Mouse (Mus musculus): ENCODE results near the gene Cadm3. TPM values are rescaled to one million over a fixed set of nuclear protein-coding genes. Genes with fewer than 3 reads are reported as not detected.
A peak's percentile ranks its signal among the peaks of the same experiment; 100 is the strongest.

Gene Cadm3
- polyA plus RNA-seq, 1 experiment from 2014 or later: 1.8 TPM

DNA sequence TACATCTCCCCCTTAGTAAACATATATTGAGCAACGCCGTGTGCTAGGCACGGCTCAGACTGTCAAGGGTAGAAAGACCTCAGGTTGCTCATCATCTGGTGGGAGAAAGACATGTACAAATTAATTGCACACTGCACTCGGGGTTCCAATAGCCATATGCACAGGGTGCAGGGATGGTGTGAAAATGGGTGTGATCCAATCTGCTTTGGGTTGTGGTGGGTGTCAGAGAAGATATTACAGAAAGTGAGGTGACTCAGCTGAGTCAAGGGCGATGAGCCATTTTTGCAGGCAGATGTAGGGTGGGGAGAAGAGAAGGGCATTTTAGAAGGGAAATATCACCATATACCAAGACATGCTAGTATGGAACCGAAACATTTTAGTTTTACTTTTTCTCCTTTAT, 13.9 kb upstream of the Cadm3 start:
- H3K4me1 ChIP-seq (ENCODE audit: control insufficient read depth, low read depth, low read length): no peaks in the 10 kb centered on the region

DNA sequence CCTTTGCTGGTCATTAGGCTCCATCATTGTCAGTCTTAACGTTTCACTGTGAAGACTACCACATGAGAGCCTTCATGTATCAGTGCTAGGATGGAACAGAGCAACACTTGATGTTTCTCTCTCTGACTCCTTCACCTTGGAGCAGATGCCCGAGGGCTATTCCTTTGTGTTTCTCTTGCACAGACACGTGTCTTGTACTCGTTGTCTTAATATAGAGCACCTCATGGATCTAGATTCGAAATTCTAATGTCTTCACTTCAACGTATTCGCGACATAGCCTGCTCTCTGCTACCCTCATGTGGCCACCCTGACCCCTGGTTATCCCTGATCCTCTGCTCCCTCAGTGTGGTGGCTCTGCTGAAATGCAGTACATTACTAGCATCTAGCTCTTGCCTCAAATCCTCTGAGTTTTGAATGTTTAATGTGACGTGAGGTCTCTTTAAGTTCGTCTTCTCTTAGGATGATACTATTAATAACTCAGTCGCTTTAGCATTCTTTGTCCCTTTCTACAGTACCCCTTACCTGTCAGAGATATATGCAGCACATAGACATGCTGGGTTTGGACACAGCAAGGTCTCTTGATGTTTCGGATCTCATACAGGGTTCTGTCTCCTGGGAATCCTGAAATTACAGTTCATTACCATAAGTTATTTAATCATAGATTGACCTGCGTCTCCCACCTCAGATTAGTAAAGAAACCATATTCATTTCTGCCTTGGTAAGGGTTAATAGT, 10.1 kb upstream of the Cadm3 start:
- no peak overlapping the region for H3K4me3 ChIP-seq (ENCODE audit: low read depth, low read length)
- ATAC-seq (ENCODE audit: low read depth): peak; percentile 47; the same call in 1 of the 2 replicates
- no peak overlapping the region for H3K4me2 ChIP-seq (ENCODE audit: low read depth, low read length)
- no peak overlapping the region for H3K27ac ChIP-seq (ENCODE audit: low read length)
- no peaks in the 10 kb centered on the region for H3K9me3 ChIP-seq (replicated peaks; ENCODE audit: control insufficient read depth, low read length)
- no peaks in the 10 kb centered on the region for H3K4me1 ChIP-seq (ENCODE audit: control insufficient read depth, low read depth, low read length)
- no peaks in the 10 kb centered on the region; the same call in 1 of the 2 replicates for H3K27me3 ChIP-seq (ENCODE audit: control insufficient read depth, insufficient read depth, low read depth, low read length)
- no peaks in the 10 kb centered on the region for H3K36me3 ChIP-seq (ENCODE audit: control insufficient read depth, insufficient read depth)
- WGBS (ENCODE audit: insufficient replicate concordance): 23% methylated on average over 13 of the region's 13 CpGs
- no peak overlapping the region for H3K9ac ChIP-seq (ENCODE audit: low read depth, low read length)

More for the DNA sequence above, 13.9 kb upstream of the Cadm3 start:
- no peaks in the 10 kb centered on the region for H3K9me3 ChIP-seq (replicated peaks; ENCODE audit: control insufficient read depth, low read length)
- ATAC-seq (ENCODE audit: low read depth): no peak
- no peak overlapping the region for H3K9ac ChIP-seq (ENCODE audit: low read depth, low read length)
- no peak overlapping the region for H3K4me3 ChIP-seq (ENCODE audit: low read depth, low read length)
- no peaks in the 10 kb centered on the region for H3K36me3 ChIP-seq (ENCODE audit: control insufficient read depth, insufficient read depth)
- no peak overlapping the region for H3K27ac ChIP-seq (ENCODE audit: low read length)
- no peaks in the 10 kb centered on the region; the same call in 1 of the 2 replicates for H3K27me3 ChIP-seq (ENCODE audit: control insufficient read depth, insufficient read depth, low read depth, low read length)
- WGBS (ENCODE audit: insufficient replicate concordance): 69% methylated on average over 6 of the region's 6 CpGs
- H3K4me2 ChIP-seq (ENCODE audit: low read depth, low read length): no peak overlapping the region

DNA sequence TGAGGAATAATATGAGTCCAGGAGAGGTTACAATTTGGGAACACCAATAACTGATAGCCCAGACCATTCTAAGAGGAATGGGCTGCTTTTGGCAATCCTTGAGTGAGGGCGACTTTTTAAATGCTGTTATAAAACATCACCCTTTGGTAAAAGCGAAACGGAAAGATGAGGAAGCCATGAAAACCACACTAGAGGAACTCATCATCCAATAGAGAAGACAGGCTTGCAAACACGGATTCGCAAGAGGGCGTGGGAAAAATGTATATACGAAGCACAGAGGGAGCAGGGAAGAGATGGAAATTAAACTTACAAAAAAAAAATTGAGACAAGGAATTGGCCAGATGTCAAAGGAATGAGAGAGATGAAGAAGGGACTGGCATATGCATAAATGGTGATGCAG, 6.5 kb upstream of the Cadm3 start:
- 40% methylated on average over 7 of the region's 7 CpGs for WGBS (ENCODE audit: insufficient replicate concordance)
- Histone ChIP-seq H3K4me3 (ENCODE audit: low read depth, low read length) (no peak overlapping the region), H3K4me2 (ENCODE audit: low read depth, low read length) (no peak overlapping the region), H3K9ac (ENCODE audit: low read depth, low read length) (no peak overlapping the region), H3K27me3 (ENCODE audit: control insufficient read depth, insufficient read depth, low read depth, low read length) (peaks cover 1% of the 10 kb centered on the region), H3K36me3 (ENCODE audit: control insufficient read depth, insufficient read depth) (no peaks in the 10 kb centered on the region), H3K27ac (ENCODE audit: low read length) (no peak overlapping the region), H3K9me3 (replicated peaks; ENCODE audit: control insufficient read depth, low read length) (no peaks in the 10 kb centered on the region), H3K4me1 (ENCODE audit: control insufficient read depth, low read depth, low read length) (no peaks in the 10 kb centered on the region)
- no peak for ATAC-seq (ENCODE audit: low read depth)

DNA sequence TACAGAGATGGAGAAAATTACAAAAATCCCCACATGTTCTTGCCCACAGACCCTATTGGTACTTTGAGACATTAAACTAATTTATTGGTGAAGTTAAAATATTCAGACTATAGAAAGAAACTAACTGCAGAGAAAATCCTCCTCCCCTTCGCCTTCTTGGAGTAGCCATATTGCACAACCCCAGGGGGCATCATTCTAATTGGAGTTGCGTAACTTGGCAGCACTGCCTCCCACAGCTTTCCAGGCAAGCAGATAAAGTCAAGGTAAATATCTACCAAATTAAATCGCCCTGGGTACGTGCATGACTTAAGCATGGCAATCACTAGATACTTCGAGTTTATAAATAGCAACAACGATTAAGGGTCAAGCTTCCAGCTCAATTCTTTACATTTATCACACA, 4.1 kb upstream of the Cadm3 start:
- no peak overlapping the region for H3K4me2 ChIP-seq (ENCODE audit: low read depth, low read length)
- WGBS (ENCODE audit: insufficient replicate concordance): 62% methylated on average over 6 of the region's 6 CpGs
- H3K9me3 ChIP-seq (replicated peaks; ENCODE audit: control insufficient read depth, low read length): no peaks in the 10 kb centered on the region
- H3K36me3 ChIP-seq (ENCODE audit: control insufficient read depth, insufficient read depth): no peaks in the 10 kb centered on the region
- H3K4me1 ChIP-seq (ENCODE audit: control insufficient read depth, low read depth, low read length): peaks cover 4% of the 10 kb centered on the region
- ATAC-seq (ENCODE audit: low read depth): no peak
- no peak overlapping the region for H3K27ac ChIP-seq (ENCODE audit: low read length)
- H3K9ac ChIP-seq (ENCODE audit: low read depth, low read length): no peak overlapping the region
- no peak overlapping the region for H3K4me3 ChIP-seq (ENCODE audit: low read depth, low read length)
- peaks cover 24% of the 10 kb centered on the region for H3K27me3 ChIP-seq (ENCODE audit: control insufficient read depth, insufficient read depth, low read depth, low read length)

DNA sequence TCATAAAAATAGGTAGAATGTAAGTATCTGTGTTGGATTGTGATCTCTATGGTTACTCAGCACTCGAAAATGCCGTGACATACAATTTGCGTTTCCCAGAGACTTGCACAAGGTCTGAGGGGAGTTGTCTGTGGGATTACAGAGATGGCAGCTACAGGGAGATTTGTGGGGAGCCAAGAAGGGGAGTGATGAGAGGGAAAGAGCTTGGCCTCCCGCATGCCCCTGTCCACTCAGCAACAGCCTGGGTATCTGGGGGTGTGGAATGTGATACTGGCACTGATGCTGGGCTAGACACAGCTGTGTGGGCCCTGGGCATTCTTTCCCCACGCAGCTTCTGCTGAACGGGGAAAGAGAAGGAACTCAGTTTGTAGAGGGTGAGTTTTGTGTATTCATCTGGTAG, 3.0 kb upstream of the Cadm3 start:
- no peak overlapping the region for H3K9ac ChIP-seq (ENCODE audit: low read depth, low read length)
- no peaks in the 10 kb centered on the region for H3K36me3 ChIP-seq (ENCODE audit: control insufficient read depth, insufficient read depth)
- no peak overlapping the region for H3K4me2 ChIP-seq (ENCODE audit: low read depth, low read length)
- H3K27me3 ChIP-seq (ENCODE audit: control insufficient read depth, insufficient read depth, low read depth, low read length): peaks cover 35% of the 10 kb centered on the region
- no peak overlapping the region for H3K27ac ChIP-seq (ENCODE audit: low read length)
- no peaks in the 10 kb centered on the region for H3K9me3 ChIP-seq (replicated peaks; ENCODE audit: control insufficient read depth, low read length)
- WGBS (ENCODE audit: insufficient replicate concordance): 65% methylated on average over 6 of the region's 6 CpGs
- no peak for ATAC-seq (ENCODE audit: low read depth)
- no peak overlapping the region for H3K4me3 ChIP-seq (ENCODE audit: low read depth, low read length)
- peaks cover 13% of the 10 kb centered on the region for H3K4me1 ChIP-seq (ENCODE audit: control insufficient read depth, low read depth, low read length)

DNA sequence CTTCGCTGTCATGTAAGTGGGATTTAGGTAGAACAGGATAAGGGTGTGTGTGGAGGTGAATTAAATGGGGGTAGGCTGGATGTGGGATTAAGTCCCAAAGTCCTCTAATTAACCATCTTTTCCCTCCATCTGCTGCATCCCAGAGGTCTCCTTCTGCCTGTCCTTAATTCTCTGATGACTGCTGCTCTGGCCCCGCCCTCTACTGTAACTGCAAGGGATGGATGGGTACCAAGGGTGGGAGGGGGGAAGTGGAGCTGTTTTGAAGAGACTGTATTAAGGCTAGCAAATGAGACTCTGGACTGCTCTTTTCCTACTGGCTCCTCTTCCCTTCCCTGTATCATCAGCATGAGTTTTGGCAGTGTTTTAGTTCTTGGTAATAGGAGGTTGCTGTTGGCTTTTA, 2.1 kb upstream of the Cadm3 start:
- no peaks in the 10 kb centered on the region for H3K36me3 ChIP-seq (ENCODE audit: control insufficient read depth, insufficient read depth)
- peaks cover 43% of the 10 kb centered on the region for H3K27me3 ChIP-seq (ENCODE audit: control insufficient read depth, insufficient read depth, low read depth, low read length)
- H3K9me3 ChIP-seq (replicated peaks; ENCODE audit: control insufficient read depth, low read length): no peaks in the 10 kb centered on the region
- H3K27ac ChIP-seq (ENCODE audit: low read length): no peak overlapping the region
- H3K9ac ChIP-seq (ENCODE audit: low read depth, low read length): no peak overlapping the region
- ATAC-seq (ENCODE audit: low read depth): no peak
- H3K4me1 ChIP-seq (ENCODE audit: control insufficient read depth, low read depth, low read length): peaks cover 14% of the 10 kb centered on the region
- H3K4me3 ChIP-seq (ENCODE audit: low read depth, low read length): no peak overlapping the region
- no peak overlapping the region for H3K4me2 ChIP-seq (ENCODE audit: low read depth, low read length)
- 54% methylated on average over 2 of the region's 2 CpGs for WGBS (ENCODE audit: insufficient replicate concordance)

DNA sequence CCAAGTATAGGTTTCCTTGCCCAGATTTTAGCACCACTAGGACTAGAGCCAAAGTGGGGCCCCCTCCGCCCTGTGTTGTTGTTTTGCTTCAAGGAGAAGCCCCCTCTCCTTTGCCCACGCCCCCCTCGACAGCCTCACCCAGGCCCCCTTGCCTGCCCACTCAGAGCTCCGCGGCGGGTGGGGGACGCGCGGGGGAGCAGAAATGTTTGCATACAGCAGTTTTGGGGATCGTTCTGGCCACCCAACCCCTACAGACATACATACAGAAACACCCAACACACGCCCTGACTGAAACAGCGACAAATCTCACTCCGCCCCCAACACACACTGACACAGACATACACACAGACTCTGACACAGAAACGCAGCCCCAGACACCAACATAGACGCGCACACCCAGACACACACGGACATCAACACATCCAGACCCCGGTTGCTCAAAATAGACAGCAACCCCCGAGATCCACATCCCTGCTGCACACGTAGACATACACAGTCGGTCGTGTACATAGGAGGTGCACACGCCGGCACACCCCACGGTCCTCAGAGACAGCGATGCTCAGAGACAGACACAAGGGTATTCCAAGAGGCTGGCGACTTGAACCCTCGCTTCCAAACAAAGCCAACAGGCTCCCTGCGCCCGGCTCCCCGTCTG, 667 bp downstream of the Cadm3 start:
- WGBS (ENCODE audit: insufficient replicate concordance): 1% methylated on average over 31 of the region's 31 CpGs
- H3K4me1 ChIP-seq (ENCODE audit: control insufficient read depth, low read depth, low read length): peaks cover 14% of the 10 kb centered on the region
- H3K4me2 ChIP-seq (ENCODE audit: low read depth, low read length): no peak overlapping the region; the same call in 1 of the 2 replicates
- peaks cover 43% of the 10 kb centered on the region for H3K27me3 ChIP-seq (ENCODE audit: control insufficient read depth, insufficient read depth, low read depth, low read length)
- no peak overlapping the region for H3K4me3 ChIP-seq (ENCODE audit: low read depth, low read length)
- no peaks in the 10 kb centered on the region for H3K9me3 ChIP-seq (replicated peaks; ENCODE audit: control insufficient read depth, low read length)
- no peak overlapping the region for H3K27ac ChIP-seq (ENCODE audit: low read length)
- no peak for ATAC-seq (ENCODE audit: low read depth)
- no peaks in the 10 kb centered on the region for H3K36me3 ChIP-seq (ENCODE audit: control insufficient read depth, insufficient read depth)
- H3K9ac ChIP-seq (ENCODE audit: low read depth, low read length): no peak overlapping the region

DNA sequence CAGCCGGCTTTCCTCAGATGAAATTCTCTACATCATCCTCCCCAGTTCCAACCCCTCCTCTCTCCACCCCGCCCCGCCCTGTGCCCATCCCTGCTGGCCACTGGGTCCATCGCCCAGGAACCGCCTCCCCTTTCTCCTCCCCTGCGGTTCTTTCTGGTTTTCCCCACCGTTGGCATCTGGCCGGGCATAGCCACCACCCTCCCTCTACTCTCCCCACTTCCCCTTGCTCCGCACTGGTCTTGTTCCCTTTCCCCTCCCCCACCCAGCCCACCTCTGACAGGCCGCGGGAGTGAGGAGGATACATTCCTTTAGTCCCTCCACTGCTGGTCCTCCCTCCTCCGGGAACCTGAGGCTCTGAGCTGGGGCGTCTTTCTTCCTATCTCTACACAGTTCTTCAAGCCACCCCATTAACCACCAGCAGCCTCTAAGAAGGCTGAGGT, 1.5 kb downstream of the Cadm3 start:
- no peak overlapping the region for H3K4me2 ChIP-seq (ENCODE audit: low read depth, low read length)
- H3K27me3 ChIP-seq (ENCODE audit: control insufficient read depth, insufficient read depth, low read depth, low read length): peaks cover 43% of the 10 kb centered on the region

DNA sequence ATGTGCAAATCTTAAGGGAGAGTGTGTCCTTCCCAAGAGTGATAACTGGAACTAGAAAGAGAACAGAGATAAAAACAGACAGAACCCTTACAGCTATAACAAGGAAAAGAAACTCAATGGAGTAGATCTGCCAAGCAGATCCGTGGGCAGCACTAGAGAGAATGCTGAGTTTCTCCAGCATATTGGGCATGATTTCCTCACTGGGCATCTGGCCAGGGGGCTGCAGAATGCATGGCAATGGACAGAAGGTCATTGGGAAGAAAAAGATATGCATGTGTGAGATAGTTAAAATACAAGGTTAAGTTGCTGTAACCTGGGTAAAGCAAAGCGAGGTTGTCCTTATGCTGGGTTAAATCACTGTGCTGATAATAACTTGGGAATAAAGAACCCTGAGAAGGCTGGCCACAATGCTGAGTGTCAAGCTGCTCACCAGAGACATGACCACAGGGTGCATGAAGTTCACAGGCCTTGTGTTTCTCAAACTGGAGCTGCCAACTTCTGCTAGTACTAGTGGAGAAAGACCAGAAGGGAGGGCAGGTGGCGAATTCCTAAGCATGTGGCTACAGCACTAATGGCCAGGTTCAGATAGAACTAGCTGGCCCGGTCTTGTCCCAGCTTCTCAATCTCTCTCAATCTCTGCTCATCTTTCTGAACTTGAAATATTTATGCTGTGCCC, 3.2 kb downstream of the Cadm3 start:
- no peak for ATAC-seq (ENCODE audit: low read depth)
- no peak overlapping the region for H3K4me2 ChIP-seq (ENCODE audit: low read depth, low read length)
- no peaks in the 10 kb centered on the region for H3K9me3 ChIP-seq (replicated peaks; ENCODE audit: control insufficient read depth, low read length)
- 67% methylated on average over 4 of the region's 4 CpGs for WGBS (ENCODE audit: insufficient replicate concordance)
- peaks cover 43% of the 10 kb centered on the region for H3K27me3 ChIP-seq (ENCODE audit: control insufficient read depth, insufficient read depth, low read depth, low read length)
- no peaks in the 10 kb centered on the region for H3K36me3 ChIP-seq (ENCODE audit: control insufficient read depth, insufficient read depth)
- no peak overlapping the region for H3K9ac ChIP-seq (ENCODE audit: low read depth, low read length)
- H3K27ac ChIP-seq (ENCODE audit: low read length): no peak overlapping the region
- H3K4me3 ChIP-seq (ENCODE audit: low read depth, low read length): no peak overlapping the region
- H3K4me1 ChIP-seq (ENCODE audit: control insufficient read depth, low read depth, low read length): peaks cover 14% of the 10 kb centered on the region

More for the DNA sequence above, 1.5 kb downstream of the Cadm3 start:
- WGBS (ENCODE audit: insufficient replicate concordance): 4% methylated on average over 13 of the region's 13 CpGs
- Histone ChIP-seq H3K36me3 (ENCODE audit: control insufficient read depth, insufficient read depth) (no peaks in the 10 kb centered on the region), H3K27ac (ENCODE audit: low read length) (no peak overlapping the region), H3K9me3 (replicated peaks; ENCODE audit: control insufficient read depth, low read length) (no peaks in the 10 kb centered on the region), H3K4me1 (ENCODE audit: control insufficient read depth, low read depth, low read length) (peaks cover 14% of the 10 kb centered on the region), H3K9ac (ENCODE audit: low read depth, low read length) (no peak overlapping the region), H3K4me3 (ENCODE audit: low read depth, low read length) (no peak overlapping the region; the same call in 1 of the 2 replicates)
- peak; percentile 57 for ATAC-seq (ENCODE audit: low read depth)

All from liver, embryonic 16.5 days (tissue).